Mouse (Mus musculus) right cerebral cortex, postnatal 36 days (tissue): Measurements from ENCODE around the gene Ccdc124.

Experiments
- DNase-seq, 2 experiments: peaks; one replicate each; pipeline ENCODE4 v3.0.0; 2022; ENCODE audit warnings: low spot score in 2 of 2, mixed read lengths in 1 of 2

Gene Ccdc124

DNA sequence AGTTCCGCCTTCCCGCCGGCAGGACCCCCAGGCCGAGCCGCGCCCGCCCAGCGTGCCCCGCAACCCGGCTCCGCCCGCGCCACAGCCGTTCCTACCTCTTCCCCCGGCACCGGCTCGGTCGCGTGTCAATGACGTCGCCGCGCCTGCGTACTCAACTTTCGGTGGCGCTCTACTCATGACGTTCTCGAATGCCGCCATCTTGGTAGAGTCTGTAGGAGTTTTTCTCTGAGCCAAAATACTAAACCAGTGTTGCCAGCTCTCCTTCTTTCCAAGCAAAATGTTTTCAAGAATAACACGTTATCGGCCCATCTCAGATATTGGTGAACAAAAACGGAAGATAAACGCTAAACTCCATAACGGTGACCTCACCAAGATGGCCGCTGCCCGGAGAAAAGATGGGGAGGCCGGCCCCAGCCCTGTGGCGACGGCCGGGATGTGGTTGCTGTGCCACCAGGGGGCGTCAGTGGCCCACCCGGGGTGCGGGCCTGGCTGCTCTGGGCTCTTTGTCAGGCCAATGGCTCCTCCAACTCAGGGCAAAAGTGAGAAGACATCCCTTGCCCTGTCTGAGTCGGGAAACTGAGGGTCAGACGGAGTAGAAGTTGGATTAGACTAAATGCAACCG lies at the start of gene Ccdc124:
Ccdc124 (minus strand) TSS at position 572 of the 622 bp plus-strand sequence.
- peak; percentile 91 for DNase-seq

DNA sequence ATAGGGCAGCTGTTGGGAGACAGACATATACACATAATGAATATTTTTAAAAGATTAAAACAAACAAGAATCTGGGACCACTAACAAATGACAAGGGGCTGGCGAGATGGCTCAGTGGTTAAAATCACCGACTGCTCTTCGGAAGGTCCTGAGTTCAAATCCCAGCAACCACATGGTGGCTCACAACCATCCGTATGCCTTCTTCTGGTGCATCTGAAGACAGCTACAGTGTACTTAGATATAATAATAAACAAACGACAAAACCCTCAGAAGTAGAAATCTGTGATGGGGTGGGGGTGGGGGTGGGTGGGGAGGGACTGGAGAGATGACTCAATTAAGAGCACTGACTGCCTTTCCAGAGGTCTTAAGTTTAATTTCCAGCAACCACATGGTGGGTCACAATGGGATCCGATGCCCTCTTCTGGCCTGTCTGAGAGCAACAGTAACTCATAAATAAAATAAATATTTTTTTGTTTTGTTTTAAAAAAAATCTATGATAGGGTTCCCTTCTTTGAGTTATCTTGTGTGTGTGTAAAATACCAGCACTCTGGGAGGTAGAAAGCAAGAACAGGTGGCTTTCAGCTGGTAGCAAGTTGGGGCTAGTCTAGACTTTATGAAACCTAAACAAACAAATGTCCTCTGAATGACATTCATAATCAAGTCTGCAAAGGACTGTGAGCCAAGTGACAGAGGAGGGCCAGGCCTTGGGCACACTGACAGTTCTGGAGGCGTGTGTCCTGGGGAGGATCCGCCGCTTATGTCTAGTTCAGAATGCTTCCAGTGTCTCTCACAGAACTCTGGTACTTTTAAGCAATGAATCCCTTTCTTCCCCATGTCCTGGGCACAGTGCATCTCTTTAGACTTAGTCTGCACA lies 46.6 kb upstream of the Ccdc124 start:
- DNase-seq: peak in 1 of 2 experiments; percentile 60

DNA sequence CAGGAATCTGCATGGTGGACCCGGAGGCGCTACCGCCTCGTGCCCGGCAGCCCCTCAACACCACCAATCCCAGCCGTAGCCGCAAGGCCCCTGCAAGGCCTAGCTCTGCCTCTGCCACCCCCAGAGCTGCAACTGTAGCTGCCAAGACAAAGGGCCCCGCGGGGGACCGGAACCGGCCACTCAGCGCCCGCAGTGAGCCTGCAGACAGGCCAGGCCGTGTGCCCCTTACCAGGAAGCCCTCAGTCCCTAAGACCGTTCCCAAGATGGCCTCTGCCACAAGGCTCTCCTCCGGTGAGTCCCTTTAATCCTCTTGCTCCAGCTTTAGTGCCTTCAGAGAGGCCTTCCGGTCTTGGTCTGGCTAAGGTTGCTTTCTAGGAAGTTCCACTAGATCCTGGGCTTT lies 41.0 kb upstream of the Ccdc124 start:
- DNase-seq: no peak

DNA sequence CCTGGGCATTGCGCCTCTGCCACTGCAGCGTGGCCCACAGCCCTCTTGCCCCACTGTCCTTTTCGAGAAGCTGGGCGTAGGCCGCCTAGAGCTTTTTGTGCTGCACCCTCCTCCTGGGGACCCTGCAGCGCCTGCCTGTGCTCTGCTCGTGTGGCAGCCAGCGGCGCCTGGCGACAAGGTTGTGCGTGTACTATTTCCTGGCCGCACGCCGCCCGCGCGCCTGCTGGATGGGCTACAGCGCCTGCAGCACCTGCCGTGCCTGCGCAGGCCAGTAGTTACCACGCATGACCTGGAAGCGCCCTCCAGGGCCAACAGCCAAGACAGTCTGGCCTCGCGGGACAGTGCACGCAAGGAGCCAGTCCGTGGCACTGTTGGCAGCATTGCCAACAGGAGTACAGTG lies 39.8 kb upstream of the Ccdc124 start:
- no peak for DNase-seq

DNA sequence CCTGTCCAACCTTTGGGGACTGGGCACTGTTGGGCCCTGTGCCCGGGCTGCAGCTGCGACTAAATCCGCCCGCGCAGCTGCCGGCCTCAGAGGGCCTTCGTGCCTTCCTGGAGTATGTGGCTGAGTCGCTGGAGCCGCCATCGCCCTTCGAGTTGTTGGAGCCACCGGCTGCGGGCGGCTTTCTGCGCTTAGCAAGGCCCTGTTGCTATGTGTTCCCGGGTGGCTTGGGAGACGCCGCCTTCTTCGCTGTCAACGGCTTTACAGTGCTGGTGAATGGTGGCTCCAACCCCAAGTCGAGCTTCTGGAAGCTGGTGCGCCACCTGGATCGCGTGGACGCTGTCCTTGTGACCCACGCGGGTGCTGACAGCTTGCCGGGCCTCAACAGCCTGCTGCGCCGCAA lies 39.2 kb upstream of the Ccdc124 start:
- DNase-seq: no peak

DNA sequence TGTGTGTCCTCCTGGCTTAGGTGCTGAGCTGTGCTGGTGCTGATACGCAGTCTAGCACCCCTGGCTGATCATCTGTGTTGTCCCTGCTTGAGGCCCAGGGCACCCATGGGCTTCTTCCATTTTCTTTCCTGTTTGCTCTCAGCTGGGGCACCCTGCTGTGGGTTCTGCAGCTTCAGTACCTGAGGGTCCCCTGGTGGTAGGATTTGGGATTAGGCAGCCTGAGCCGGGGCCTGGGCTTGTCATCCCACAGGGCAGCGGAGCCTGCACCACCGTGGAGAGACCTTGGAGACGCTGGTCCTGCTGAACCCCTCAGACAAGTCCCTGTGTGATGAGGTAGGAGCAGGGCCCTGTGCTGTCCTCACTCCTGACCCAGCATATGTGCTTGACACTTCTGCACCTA lies 37.9 kb upstream of the Ccdc124 start:
- no peak for DNase-seq

DNA sequence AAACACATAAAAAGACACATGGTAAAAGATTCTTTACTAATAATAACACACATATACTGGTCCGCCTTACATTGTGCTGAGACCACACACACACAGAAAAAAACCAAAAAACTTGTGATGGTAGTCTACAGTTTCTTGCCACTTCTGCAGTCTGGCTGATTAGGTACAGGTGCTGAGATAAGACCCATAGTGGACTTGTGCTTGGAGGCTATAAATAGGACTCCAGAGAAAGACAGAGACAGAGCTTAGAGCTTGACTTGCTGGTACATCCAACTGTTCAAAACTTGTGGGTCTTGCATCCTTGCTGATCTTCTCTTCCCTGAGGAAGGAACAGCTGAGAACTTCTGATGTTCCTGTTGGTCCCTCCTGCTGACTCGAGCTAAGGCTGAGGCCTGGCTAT lies 33.8 kb upstream of the Ccdc124 start:
- DNase-seq: no peak

DNA sequence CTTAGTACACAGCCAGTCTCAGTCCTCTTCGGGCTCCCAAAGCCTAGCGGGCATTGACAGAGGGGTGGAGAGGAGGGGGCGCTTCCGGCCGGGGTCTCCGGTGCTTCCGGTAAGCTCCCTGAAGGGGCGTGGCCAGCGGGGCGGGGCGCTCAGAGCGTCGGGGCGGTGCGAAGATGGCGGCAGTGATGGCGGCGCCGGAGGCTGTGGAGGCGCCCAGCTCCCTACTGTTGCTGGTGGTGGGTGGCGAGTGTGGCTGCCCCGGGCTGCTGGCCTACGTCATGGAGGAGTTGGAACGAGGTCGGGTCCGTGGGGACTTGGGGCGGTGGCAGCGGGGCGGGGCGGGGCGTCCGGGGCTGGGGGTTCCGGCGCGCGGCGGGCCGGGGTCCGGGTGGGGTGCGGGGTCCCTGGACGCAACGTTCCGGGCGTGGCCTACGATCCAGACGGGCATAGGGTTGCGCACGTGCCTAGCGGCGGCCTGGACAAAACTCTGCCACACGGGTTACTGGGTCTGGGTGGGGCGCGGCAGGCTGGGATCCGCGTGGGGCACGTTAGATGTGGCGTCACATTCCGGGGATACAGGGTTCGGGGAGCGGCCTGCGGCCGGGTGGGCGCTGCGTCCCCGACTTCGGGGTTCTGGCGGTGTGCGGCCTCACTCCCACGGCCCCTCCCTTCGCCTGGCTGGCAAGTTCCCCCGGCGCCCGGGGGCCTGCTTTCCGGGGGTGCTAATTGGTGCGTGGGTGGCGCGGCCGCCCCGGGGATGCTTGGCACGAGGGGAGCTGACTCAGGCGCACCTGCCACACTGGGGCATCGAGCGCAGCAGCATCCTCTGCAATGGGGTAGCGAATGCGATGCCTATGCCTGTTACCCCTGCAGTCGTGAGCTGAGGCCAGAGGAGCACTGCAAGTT lies 32.3 kb upstream of the Ccdc124 start, which contains the start of gene Map1s:
Map1s (plus strand) TSS at position 102 of the 906 bp plus-strand sequence.
- peak; percentile 68 to 70 for DNase-seq

DNA sequence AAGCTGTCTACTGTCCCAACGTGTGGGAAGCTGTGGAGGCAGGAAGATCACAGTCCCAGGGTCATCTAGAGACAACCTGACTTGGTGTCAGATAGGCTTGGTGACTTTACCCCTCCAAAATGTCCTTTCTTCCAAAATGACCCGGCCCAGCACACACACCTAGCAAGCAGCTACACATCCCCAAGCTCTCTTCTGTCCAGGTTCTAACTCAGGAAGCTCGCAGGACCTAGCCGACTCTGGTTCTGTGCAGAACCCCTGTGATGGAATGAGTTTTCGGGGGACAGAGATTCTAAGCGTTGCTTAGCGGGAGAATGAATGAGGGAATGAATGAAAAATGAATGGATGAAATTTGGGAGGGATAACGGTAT lies 31.7 kb upstream of the Ccdc124 start:
- no peak for DNase-seq

DNA sequence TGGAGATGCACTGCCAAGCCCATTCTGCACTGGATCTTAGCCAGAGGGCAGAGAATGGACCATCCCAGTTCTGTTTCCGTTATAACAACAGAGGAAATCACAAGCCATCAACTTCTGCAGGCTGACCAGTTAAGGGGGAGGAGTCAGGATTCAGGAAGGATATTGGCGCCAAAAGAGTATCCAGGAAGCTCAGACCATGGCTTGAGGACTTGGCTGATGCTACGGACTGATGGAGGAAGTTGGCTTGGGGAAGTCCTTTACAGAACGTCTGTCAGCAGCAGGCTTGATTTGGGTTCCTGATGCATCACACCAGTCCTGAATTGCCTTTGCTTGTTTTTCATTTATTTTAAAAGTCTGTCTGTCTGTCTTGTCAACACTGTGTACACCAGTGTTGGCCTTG lies 30.8 kb upstream of the Ccdc124 start:
- no peak for DNase-seq

DNA sequence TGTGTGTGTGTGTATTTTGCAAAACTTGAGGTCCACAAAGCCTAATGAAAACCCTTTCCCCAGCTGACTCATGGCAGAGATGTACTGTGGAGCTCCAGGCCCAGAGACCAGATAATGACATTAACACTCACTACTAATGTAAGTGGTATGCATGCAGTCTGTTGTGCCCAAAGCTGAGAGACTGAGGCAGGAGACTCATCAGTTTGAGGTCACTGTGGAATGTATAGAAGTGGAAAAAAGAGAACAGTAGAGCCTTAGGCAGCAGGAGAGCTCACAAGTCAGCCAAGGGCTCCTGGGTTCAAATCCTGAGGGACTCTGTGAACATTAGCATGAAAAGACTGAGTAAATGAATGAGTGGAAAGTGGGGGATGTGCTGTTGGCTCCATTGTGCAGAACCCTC lies 29.8 kb upstream of the Ccdc124 start:
- DNase-seq: no peak

DNA sequence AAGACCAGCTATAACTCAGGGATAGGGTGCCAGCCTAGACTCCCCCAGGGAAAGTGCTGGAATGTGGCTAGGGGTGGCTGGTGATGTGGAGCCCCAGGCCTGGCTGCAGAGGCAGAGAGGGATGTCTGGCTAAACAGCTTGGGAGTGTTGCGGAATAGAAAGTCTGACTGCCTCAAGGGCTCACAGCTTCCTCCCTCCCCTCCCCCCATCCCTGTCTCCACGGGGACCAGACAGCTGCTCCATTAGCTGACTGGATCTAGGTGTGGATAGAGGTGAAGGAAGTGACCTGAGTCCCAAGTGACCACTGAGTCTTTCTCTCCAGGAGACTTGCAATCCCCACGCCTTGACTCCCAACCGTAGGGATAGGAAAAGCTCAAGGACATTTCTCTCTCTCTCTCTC lies 29.4 kb upstream of the Ccdc124 start:
- no peak for DNase-seq

DNA sequence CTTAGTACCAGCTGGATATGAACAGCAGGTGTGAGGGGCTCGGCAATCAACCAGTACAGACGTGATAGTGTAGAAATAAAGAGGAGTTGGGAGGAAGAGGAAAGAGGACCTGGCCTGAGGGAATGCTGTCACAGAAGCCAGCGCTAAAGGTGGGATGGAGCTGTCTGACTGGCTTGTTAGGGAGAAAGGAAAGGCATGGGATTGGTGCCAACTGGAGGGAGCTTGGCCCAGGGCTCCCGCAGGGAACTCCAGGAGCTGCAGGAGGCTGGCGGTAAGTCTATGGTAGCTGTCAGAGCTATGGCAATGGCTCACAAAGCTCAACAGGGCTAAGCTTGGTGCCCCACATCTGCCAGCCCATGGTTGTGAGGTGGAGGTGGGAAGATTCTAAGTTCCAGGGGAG lies 28.5 kb upstream of the Ccdc124 start:
- no peak for DNase-seq

DNA sequence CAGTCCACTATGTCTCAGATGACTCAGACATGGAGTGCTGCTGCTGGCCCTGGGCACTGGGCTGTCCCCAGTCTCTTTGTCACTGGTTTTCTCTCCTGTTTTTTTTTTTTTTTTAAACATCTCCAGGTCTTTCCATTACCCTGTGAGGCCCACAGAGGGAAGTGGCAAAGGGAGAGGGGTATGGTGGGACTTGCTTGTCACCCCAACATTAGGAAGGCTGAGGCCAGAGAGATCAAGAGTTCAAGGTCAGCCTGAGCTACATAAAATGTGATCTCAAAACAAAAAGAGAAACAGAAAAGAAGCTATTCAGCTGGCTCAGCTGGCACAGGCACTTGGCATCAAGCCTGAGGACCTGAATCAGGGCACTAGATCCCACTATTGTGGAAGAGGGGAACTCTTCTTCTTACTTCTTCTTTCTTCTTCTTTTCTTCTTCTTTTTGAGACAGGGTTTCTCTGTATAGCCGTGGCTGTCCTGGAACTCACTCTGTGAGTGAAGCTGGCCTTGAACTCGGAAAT lies 27.2 kb upstream of the Ccdc124 start:
- no peak for DNase-seq

DNA sequence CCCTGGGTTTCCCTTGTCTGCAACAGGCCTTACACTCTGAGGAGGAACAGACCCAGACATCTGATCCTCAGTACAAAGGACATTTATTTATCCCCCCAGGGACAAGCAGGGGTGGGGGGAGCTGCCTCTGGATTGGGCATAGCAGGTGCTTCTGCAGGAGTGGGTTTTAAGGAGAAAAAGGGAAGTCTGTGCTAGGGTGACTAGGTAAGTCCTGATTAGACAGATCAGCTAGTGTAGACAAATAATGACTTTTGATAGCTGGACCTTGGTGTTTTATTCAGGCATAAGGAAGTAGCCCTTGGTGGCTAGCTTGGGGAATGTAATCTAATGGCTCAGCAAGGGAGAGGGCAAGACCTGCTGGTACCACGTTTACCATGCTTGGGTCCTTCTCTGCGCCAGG lies 25.5 kb upstream of the Ccdc124 start:
- DNase-seq: no peak

DNA sequence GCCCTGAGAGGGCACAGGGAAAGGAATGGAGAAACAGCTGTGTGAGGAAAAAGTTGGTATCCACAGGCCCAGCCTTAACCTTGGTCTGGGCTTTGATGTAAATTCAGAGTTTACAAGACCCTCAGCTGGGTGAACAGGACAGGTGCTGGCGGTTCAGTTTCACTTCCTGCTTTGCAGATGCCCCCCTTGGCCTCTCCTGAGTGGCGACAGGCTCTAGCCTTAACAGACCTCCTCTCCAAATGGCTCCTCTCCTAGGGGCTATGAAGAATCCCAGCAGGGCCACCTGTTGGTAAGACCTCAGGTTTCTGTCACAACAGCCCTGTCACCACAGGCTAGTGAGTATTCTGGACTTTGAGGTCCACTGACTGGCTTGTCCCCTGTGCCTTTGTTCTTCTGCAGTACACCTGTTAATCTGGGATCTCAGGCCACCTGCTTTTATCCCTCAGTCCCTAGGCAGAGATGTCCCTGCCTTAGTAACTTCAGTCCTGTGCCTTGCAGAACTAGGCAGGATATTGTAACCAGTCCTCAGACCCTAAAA lies 25.0 kb upstream of the Ccdc124 start:
- DNase-seq: no peak

DNA sequence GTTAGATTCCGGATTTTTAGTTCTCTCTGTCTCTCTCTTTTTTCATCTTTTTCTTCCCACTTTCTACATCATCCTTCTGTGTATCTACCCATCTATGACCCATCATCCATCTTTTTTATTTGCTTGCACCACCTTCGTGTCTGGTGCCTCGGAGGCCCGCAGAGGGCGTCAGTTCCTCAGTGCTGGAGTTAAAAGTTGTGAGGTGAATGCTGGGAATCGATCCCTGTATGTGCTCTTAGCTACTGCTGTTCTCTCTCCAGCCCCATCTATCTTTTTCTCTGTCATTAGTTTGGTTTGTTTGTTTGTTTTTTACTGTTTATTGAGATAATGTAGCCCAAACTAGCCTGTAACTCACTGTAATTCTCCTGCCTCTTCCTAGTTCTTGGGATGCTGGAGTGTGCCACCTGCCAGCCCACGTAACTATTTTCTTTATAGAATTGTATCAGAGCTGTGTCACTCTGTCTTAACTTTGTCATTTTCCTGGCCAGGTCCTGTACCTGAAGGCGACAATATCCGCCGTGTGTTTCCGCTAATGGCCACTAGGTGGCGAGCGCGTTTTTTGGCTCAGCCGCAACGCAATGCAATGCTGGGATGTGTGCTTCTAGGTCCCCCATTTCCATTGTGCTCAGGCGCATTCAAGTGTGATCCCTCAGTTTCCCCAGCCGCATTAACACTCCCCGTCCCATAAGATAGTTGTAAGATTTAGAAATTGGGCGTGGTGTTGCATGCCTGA lies 24.1 kb upstream of the Ccdc124 start:
- DNase-seq: peak; percentile 73 to 75

DNA sequence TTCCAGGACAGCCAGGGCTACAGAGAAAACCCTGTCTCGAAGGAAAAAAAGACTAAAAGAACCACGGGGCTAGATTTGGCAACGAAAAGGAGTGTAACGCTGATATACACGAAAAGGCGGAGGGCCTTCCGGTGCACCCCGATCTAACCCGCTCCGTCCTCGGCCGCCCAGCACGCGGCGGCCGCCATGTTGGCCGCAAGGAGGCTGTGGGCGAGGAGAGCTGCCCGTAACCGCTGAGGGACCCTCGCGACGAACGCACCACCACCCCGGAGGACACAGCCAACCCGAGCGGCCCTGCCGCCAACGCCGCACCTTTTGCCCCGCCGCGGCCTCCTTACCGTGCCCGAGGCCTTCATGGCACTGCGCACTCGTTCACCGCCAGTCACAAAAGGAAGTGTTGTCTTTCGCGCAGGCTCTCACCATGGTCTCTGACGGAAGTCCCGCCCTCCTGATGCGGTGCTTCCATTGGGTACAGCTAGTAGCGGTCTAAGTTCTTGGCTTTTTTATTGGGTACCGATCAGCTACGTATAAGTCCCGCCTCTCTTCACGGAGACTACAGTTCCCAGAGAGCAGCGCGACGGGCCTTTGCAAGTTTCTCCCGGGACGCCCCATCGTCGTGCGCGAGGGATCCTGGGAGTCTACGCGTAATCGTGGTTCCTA lies 23.4 kb upstream of the Ccdc124 start, which contains the start of gene Rpl18a:
Rpl18a (minus strand) TSS at position 392 of the 660 bp plus-strand sequence.
- DNase-seq: peak; percentile 97 to 98

DNA sequence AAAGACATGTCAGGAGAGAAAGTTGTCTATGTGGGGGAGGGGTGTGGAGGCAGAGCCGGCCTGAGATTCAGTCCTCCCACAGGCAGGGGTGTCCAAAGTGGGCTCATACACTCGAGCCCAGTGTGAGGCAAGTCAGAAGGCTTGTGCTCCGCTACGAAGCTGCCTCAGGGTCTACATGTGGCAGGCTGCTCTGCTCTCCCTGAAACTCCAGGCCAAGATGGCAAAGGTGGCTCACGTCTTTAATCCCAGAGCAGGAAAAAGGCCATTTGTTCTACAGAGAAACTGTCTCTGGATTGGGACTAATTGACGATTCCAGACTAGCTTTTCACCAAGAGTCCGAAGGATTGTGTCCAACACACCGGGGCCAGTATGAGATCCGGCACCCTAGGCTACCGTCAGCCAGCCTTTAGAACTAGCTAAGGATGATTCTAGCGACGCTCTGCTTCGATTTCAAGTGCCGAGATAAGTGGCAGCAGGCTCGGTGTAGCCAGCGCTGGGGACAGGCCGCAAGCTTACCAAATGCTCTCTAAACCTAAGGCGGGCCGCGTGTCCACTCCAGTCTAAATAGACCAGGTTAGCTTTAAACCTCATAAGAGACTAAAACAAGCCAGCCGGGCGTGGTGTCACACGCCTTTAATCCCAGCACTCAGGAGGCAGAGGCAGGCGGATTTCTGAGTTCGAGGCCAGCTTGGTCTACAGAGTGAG lies 22.7 kb upstream of the Ccdc124 start:
- DNase-seq: no peak
